Mouse (Mus musculus): ENCODE results near the gene Pi4k2a.

Pi4k2a gene

DNA sequence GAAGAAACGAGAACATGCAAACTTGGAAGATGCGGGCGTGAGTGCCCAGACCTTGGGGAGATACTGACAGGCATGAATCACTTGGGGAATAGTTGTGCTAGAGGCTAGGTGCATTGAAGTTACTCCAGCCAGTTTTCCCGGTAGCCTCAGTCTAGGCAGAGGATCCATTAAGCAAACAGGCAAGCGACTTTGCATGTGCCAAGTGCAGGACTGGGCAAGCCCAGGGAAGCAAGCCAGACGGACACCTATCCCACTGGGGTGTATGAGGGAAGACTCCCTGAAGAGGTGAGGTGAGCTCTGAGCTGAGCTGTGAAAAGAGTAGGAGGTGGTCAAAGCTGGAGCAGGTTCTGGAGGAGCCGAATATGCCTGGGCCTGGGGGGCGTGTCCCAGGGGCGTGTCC lies 77.2 kb downstream of the Pi4k2a start:
- DNase-seq = no peak

DNA sequence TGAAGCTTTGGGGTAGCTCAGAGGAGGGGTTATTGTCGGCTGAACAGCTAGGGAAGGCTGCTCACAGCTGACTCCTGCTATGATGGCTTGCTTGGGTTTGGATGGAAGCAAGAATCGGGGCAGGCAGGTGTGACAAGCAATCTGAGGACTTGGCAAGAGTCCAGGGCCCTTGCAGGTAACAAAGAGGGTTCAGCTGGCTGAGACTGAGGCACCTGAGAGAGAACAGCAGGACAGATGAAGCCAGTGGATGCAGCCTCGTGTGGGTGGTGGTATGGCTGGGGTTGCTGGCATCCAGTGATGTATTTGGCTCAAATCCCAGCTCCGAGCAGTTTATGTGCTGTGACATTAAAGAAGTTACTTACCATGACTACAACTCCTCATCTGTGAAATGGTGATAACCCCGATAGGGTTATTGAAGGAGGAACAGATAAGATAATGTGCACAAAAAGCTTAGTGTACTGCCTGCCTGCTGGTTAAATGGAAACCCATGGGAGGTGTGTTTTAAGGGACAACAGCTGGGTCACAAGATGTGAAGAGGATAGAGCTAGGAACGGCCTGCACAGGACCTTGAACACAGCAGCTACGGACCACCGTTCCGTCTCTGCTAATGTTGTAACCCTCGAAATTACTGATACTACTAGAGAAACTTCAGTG lies 79.2 kb downstream of the Pi4k2a start:
- DNase-seq = no peak

DNA sequence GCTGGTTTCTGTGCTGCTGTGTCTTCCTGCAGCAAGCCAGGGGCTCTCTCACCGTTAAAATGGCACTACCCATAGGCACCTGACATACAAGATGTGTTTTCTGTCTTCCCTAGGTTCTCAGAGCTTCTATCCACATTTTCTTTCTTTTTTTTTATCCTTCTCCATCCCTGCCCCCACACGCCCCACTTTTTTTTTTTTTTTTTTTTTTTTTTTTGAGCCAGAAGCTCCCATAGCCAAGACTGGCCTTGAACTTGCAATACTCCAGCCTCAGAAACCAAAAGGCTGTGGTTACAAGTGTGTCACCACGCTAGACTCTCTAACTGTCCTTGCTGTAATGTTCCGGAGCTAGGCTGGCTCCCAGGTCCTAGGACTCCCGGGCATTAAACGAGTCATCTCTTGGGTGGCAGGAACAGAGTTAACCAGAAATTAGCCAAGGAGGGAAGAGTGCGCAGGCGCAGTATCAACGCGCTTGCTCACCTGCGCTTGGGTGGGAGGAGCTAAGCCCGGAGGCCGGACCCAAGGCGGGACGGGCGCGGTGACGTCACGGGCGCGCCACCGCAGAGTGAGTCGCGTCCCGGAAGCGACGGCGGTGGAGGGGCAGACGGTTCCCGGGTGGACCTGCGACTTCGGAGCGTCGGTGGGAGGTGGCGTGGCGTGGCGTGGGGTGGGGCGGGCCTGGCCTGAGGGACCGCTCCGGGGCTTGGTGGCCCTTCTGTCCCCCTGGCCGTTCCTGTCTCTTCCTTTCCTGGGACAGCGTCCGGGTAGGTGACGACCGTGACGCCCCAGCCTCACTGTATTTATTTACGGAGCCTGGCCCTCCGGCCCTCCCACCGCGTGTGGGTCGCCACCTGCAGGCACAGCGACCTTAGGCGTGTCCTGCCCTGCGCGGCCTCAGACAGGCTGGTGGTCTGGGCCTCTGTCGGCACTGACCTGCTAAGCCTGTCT lies 80.0 kb downstream of the Pi4k2a start:
- peak; percentile 95 for DNase-seq
